Mouse (Mus musculus): ENCODE measurements around the gene Zbtb34. TPM values are rescaled to one million over a fixed set of nuclear protein-coding genes. Genes with fewer than 3 reads are reported as not detected.

The Zbtb34 gene
- total RNA-seq, 2 experiments from 2014 or later = 12.0 to 14.2 TPM

GRCm38 (mm10) chr2:33359184-33359583 lies 71.9 kb downstream of the Zbtb34 start:
- DNase-seq (ENCODE audit: low spot score in 2 of 2) = no peak

- no peak for DNase-seq (ENCODE audit: low spot score in 2 of 2)
Measured at GRCm38 (mm10) chr2:33357250-33357838, 73.8 kb downstream of the Zbtb34 start.

Small RNA genes within 50 kb of the gene (microRNA-seq; reads per million reads assigned to microRNA genes)
- 0 reads per million in 2 experiments for gene Gm25998

Other genes starting within 250 kb of the Zbtb34 start
- gene Angptl2, start 215.3 kb downstream of the Zbtb34 start, total RNA-seq (2021) = 1 to 10 TPM in 1 of 2 experiments, under 1 TPM in 1; 0.94 to 1.5 TPM
- gene Ralgps1, start 59.8 kb downstream of the Zbtb34 start, total RNA-seq (2021) = 10 to 100 TPM; 60.3 to 62.4 TPM
- gene Zbtb43, start 37.2 kb upstream of the Zbtb34 start, total RNA-seq (2021) = 10 to 100 TPM; 22.4 to 29.6 TPM
- gene Lmx1b, start 209.2 kb upstream of the Zbtb34 start, total RNA-seq (2021) = under 1 TPM; 0.30 to 0.53 TPM